Mouse (Mus musculus) heart, embryonic 15.5 days (tissue): Measurements from ENCODE around the gene Zdhhc18. TPM values are rescaled to one million over a fixed set of nuclear protein-coding genes. Genes with fewer than 3 reads are reported as not detected.

ENCODE experiments used
- ATAC-seq: fragments of 200-750 bp; cut with Nextera tagmentation; replicated peaks from 2 replicates; pipeline ENCODE4 v1.8.0; 2017; ENCODE audit warnings: low read depth, moderate TSS enrichment; ENCODE audit not compliant: insufficient number of reproducible peaks, insufficient read depth, low FRiP score
- H3K27ac ChIP-seq: fragments of 300-500 bp; sonication (generic); 2 replicates; pipeline ENCODE4 v1.5.1; 2015; ENCODE audit warnings: mild to moderate bottlenecking, inconsistent platforms
- H3K27me3 ChIP-seq: fragments of 300-500 bp; sonication (generic); 2 replicates; pipeline ENCODE4 v1.6.1; 2015; ENCODE audit warnings: inconsistent platforms
- H3K36me3 ChIP-seq: fragments of 300-500 bp; sonication (generic); 2 replicates; pipeline ENCODE4 v1.6.1; 2015; ENCODE audit warnings: mild to moderate bottlenecking, inconsistent platforms
- H3K4me1 ChIP-seq: fragments of 300-500 bp; sonication (generic); replicated peaks from 2 replicates; pipeline ENCODE4 v1.6.1; 2015; ENCODE audit warnings: inconsistent platforms
- H3K4me2 ChIP-seq: fragments of 300-500 bp; sonication (generic); 2 replicates; pipeline ENCODE4 v1.6.1; 2015; ENCODE audit warnings: inconsistent platforms, mild to moderate bottlenecking, moderate library complexity
- H3K4me3 ChIP-seq: fragments of 300-500 bp; sonication (generic); 2 replicates; pipeline ENCODE4 v1.5.1; 2015; ENCODE audit warnings: mild to moderate bottlenecking, inconsistent platforms
- H3K9ac ChIP-seq: fragments of 300-500 bp; sonication (generic); 2 replicates; pipeline ENCODE4 v1.6.1; 2015; ENCODE audit warnings: mild to moderate bottlenecking, inconsistent platforms
- H3K9me3 ChIP-seq: fragments of 300-500 bp; sonication (generic); replicated peaks from 2 replicates; pipeline ENCODE4 v1.6.1; 2016; ENCODE audit warnings: inconsistent platforms
- WGBS: fragments of 180-500 bp; shearing (Covaris S2); methylation state at CpG from one replicate; pipeline ENCODE4 v1.1.7; 2015; ENCODE audit warnings: mixed read lengths; 5-methylcytosine and 5-hydroxymethylcytosine counted together
- polyA plus RNA-seq: library from polyadenylated mRNA; unstranded; fragments of >200 nt; fragmentation: Nextera tagmentation; extraction: Ambion mirVana; gene quantifications from 2 replicates; pipeline ENCODE4 v1.2.1, GENCODE M21; 2015

The Zdhhc18 gene
- polyA plus RNA-seq, 1 experiment from 2014 or later, result 4.6 TPM

DNA sequence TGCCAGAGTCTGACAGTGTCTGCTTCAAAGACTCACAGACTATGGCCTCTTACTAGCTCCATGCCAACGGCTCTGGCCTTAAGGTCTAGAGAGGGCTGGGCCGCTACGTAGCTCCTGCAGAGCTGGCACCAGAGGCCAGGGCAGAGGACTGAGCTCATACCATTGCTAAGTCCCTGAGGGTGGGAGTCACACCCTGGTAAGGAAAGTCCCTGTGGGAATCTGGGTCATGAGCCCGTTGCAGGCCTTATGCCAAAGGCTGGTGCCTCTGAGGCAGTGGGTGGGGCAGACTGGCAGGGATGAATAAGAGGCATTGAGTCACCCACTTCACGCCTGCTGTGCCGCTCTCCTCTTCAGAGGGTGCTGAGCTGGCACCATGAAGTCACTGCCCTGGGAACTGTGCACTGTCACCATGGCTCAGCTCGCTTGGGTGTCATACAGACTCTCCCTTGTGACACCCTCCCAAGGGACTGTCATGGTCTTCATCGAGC lies 35.6 kb downstream of the Zdhhc18 start:
- Histone ChIP-seq H3K27ac (no peak overlapping the region), H3K36me3 (peaks cover 21% of the 10 kb centered on the region), H3K4me2 (no peak overlapping the region), H3K9ac (no peak overlapping the region), H3K4me1 (peaks cover 4% of the 10 kb centered on the region; the same call in 1 of the 2 replicates), H3K9me3 (no peaks in the 10 kb centered on the region), H3K4me3 (no peak overlapping the region), H3K27me3 (no peaks in the 10 kb centered on the region)
- ATAC-seq, result no peak
- WGBS, result 80% methylated on average over 8 of the region's 8 CpGs

DNA sequence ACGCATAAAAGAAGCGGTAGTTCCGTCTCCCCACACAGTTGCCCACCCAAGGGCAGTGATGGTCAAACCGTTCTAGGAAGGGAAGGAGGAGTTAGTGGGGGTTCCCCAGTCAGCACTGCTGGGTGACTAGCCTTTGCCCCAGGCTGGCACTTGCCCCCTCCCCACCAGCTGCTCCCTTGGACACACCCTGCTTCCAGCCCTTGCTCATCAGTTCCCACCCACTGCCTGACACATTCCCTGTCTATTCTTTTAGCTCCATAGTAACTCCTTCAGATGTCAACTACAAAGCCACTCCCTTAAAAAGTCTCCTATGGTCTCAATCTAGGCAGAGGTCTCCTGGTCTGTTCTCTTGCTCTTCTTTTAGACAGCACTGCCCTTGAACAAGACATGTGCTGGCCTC lies 36.1 kb downstream of the Zdhhc18 start:
- Histone ChIP-seq H3K27ac (no peak overlapping the region), H3K9me3 (no peaks in the 10 kb centered on the region), H3K4me1 (peaks cover 4% of the 10 kb centered on the region; the same call in 1 of the 2 replicates), H3K27me3 (no peaks in the 10 kb centered on the region), H3K9ac (no peak overlapping the region), H3K4me2 (no peak overlapping the region), H3K36me3 (peaks cover 21% of the 10 kb centered on the region), H3K4me3 (no peak overlapping the region)
- WGBS, result 75% methylated on average over 4 of the region's 4 CpGs
- ATAC-seq, result no peak

DNA sequence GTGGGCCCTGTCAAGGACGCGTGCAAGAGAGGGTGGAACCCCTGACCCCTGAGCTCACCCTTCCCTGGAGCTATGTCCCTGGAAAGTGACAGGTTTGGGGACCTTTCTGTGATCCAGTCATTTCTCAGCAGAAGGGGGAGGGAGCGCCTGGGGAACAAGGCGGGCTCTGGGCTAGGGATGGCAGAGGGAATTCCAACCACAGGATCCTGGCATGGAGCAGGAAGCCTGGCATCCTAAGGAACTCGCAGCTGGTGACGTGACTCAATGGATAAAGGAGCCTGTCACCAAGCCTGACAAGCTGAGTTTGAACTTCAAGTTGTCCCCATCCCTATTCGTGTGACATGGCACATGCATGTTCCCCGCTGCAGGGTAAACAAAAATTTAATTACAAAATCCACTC lies 36.9 kb downstream of the Zdhhc18 start:
- H3K4me1 ChIP-seq, result peaks cover 4% of the 10 kb centered on the region; the same call in 1 of the 2 replicates
- no peaks in the 10 kb centered on the region for H3K9me3 ChIP-seq
- H3K27me3 ChIP-seq, result no peaks in the 10 kb centered on the region
- 89% methylated on average over 8 of the region's 8 CpGs for WGBS
- no peak overlapping the region for H3K4me2 ChIP-seq
- H3K27ac ChIP-seq, result no peak overlapping the region
- no peak for ATAC-seq
- peaks cover 29% of the 10 kb centered on the region for H3K36me3 ChIP-seq
- no peak overlapping the region for H3K9ac ChIP-seq
- no peak overlapping the region for H3K4me3 ChIP-seq

DNA sequence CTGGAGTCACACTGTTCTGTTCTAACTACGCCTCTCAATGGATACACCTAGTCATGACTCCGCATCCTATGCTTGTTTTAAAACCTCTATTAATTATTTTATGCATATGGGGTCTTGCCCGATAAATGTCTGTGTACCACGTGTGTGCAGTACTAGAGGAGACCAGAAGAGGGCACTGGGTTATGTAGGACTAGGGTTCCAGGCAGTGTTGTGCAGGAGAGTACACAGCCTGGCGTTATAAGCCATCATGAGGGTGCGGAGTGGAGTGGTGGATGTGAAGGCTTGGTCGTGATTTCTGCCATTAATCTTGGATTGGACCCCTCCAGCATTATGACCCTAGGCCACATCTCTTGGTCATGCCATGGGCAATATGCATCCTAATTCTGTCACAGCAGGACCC lies 37.5 kb downstream of the Zdhhc18 start:
- H3K9me3 ChIP-seq, result no peaks in the 10 kb centered on the region
- H3K36me3 ChIP-seq, result peaks cover 31% of the 10 kb centered on the region
- H3K9ac ChIP-seq, result no peak overlapping the region
- no peak overlapping the region for H3K4me3 ChIP-seq
- H3K27ac ChIP-seq, result no peak overlapping the region
- H3K4me2 ChIP-seq, result no peak overlapping the region
- 94% methylated on average over 7 of the region's 7 CpGs for WGBS
- H3K27me3 ChIP-seq, result no peaks in the 10 kb centered on the region
- peaks cover 4% of the 10 kb centered on the region; the same call in 1 of the 2 replicates for H3K4me1 ChIP-seq
- ATAC-seq, result no peak

DNA sequence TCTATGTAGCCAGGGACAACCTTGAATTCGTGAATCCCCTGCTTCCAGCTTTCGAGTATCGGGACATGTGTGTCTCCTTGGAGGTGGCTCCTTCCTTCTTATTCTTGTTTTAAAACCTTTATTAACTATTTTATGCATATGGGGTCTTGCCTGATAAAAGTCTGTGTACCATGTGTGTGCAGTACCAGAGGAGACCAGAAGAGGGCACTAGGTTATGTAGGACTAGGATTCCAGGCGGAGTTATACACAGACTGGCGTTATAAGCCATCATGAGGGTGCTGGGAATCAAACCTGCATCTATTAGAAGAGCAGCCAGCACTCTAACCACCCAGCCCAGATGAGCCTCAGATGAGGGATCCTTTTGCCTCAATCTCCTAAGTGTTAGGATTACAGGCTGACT lies 38.1 kb downstream of the Zdhhc18 start:
- no peaks in the 10 kb centered on the region for H3K27me3 ChIP-seq
- ATAC-seq, result no peak
- peaks cover 4% of the 10 kb centered on the region; the same call in 1 of the 2 replicates for H3K4me1 ChIP-seq
- no peak overlapping the region for H3K4me2 ChIP-seq
- no peak overlapping the region for H3K4me3 ChIP-seq
- H3K36me3 ChIP-seq, result peaks cover 31% of the 10 kb centered on the region
- WGBS, result 96% methylated on average over 5 of the region's 5 CpGs
- no peaks in the 10 kb centered on the region for H3K9me3 ChIP-seq
- H3K27ac ChIP-seq, result no peak overlapping the region
- no peak overlapping the region for H3K9ac ChIP-seq

DNA sequence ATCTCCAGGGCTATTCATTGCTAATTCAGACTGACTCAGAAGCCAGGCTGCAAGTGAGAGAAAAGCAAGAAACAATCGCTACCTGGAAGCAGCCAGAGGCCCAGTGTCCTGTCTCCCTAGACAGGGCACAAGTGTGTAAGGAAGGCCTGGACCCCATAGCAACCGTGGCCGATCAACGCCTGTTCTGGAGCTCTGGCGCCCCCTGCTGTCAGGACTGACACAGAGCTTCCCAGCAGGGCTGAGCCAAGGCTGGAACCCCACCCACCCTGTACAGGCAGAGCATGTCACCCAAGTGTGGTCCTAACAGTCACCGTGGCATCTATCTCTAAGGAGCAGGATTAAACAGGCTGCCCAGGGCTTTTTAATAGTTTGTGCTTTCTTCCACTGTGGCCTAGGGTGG lies 40.2 kb downstream of the Zdhhc18 start:
- Histone ChIP-seq H3K27ac (no peak overlapping the region), H3K36me3 (peaks cover 41% of the 10 kb centered on the region), H3K4me3 (no peak overlapping the region), H3K9ac (no peak overlapping the region), H3K27me3 (no peaks in the 10 kb centered on the region), H3K4me2 (no peak overlapping the region), H3K9me3 (no peaks in the 10 kb centered on the region), H3K4me1 (0 out of 2 replicates have a peak, but pooled peaks cover 2% of the 10 kb centered on the region)
- whole genome bisulfite sequencing, result 13% methylated on average over 6 of the region's 6 CpGs
- ATAC-seq, result peak; percentile 57; the same call in 1 of the 2 replicates

DNA sequence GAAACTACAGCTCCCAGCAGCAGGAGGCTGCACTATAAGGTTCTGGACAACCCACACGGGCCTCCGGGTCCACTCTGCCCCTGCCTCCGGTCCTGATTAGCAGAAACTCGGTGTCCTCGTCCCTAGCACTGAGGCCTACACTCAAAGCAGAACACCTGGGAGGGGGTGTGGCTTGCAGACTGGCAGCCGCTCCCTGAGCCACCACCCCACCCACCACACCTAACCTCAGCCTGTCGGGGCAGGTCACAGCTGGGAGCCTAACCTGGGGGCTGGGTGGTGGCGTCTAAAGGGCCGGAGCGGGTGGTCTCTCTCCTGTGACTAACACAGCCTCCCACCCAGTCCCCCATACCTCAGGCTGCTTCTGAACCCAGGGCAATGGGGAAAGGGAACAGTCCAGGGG lies 42.7 kb downstream of the Zdhhc18 start:
- ATAC-seq, result no peak
- peaks cover 9% of the 10 kb centered on the region for H3K27me3 ChIP-seq
- H3K4me3 ChIP-seq, result no peak overlapping the region
- no peak overlapping the region for H3K4me2 ChIP-seq
- H3K9me3 ChIP-seq, result no peaks in the 10 kb centered on the region
- no peak overlapping the region for H3K9ac ChIP-seq
- 75% methylated on average over 10 of the region's 10 CpGs for WGBS
- no peaks in the 10 kb centered on the region for H3K4me1 ChIP-seq
- H3K27ac ChIP-seq, result no peak overlapping the region
- H3K36me3 ChIP-seq, result peaks cover 30% of the 10 kb centered on the region; the same call in 1 of the 2 replicates

DNA sequence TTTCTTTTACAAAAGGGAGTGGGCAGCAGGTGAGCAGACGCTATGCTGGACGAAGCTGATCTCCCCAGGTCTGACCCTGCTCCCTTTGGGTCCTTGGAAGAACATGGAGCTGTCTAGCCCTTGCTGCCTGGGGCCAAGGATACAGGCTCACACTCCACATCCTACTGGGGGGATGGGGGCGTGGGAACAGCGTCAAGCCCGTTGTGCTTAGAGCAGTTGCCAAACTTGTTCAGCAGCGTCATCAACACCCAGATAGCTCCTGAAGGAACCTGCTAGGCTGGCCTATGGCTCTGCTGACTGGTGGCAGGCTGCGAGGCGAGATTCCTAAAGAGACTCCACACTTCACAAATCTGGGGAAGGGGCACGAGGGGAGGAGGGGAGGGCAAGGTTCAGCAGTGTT lies 44.6 kb downstream of the Zdhhc18 start:
- Histone ChIP-seq H3K27me3 (peaks cover 24% of the 10 kb centered on the region), H3K27ac (no peak overlapping the region), H3K9me3 (no peaks in the 10 kb centered on the region), H3K36me3 (peaks cover 24% of the 10 kb centered on the region; the same call in 1 of the 2 replicates), H3K4me1 (peaks cover 7% of the 10 kb centered on the region), H3K4me2 (no peak overlapping the region), H3K9ac (no peak overlapping the region), H3K4me3 (no peak overlapping the region)
- no peak for ATAC-seq
- WGBS, result 61% methylated on average over 9 of the region's 9 CpGs

DNA sequence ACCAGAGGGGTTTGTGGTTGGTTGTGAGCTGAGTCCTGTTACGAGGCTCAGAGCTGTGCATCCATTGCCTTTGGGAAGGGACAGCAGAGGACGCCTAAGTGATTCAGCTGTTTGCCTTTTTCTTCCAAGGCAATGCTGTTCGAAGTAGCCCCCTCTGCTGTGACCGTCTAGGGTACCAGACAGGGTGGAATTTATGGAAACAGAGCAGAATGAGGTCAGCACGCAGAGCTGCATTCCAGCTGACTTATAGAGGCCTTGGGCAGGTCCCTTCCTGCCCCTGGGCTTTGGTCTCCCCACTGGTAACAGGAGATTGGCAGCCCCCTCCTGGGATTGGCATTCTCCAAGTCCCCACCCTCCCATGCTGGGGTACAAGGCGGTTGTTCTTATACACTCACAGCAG lies 45.1 kb downstream of the Zdhhc18 start:
- Histone ChIP-seq H3K27ac (no peak overlapping the region), H3K27me3 (peaks cover 29% of the 10 kb centered on the region), H3K9ac (no peak overlapping the region), H3K9me3 (no peaks in the 10 kb centered on the region), H3K4me3 (no peak overlapping the region), H3K4me1 (peaks cover 12% of the 10 kb centered on the region), H3K36me3 (peaks cover 24% of the 10 kb centered on the region; the same call in 1 of the 2 replicates), H3K4me2 (no peak overlapping the region)
- ATAC-seq, result no peak
- WGBS, result 67% methylated on average over 6 of the region's 6 CpGs

DNA sequence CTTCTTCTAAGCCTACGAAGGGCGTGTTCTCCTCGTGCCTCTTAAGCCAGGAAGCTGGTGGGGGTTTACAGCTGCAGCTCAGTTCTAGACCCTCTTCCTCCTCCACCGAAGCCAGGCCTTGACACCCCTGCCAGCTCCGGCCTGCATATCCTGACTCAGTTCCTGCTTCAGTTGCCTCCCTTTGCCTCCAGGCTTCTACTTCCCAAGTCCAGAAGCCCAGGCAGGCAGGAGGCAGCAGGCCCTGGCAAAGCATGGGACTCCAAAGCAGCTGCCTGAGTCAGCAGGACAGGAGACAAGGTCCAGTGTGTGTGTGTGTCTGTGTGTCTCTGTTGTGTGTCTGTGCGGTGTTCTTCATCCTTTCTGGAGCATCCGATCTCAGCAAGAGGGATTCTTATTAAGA lies 45.8 kb downstream of the Zdhhc18 start:
- H3K27ac ChIP-seq, result no peak overlapping the region
- WGBS, result 78% methylated on average over 7 of the region's 7 CpGs

DNA sequence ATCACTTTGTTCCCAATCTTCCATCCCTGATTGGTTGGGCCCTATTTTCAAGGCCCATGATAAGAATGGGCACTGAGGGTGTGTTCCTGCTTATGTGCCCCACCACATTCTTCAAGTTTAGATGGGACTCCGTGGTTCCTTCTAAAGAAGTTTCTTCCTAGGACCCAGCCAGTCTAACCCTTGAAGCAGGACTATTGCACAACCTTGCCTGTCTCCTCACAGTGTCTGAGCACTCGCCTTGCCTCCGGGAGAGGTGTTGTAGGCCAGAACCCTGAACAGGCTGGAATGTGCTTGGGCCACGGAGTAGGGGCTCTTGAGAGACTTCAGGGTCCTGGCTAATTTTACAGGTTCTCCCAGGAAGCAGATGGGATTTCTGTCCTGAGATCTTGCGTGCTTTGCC lies 46.9 kb downstream of the Zdhhc18 start:
- Histone ChIP-seq H3K9me3 (no peaks in the 10 kb centered on the region), H3K4me2 (no peak overlapping the region), H3K4me1 (peaks cover 19% of the 10 kb centered on the region), H3K9ac (no peak overlapping the region), H3K27me3 (peaks cover 39% of the 10 kb centered on the region), H3K36me3 (peaks cover 17% of the 10 kb centered on the region; the same call in 1 of the 2 replicates), H3K27ac (no peak overlapping the region), H3K4me3 (no peak overlapping the region)
- WGBS, result 83% methylated on average over 5 of the region's 5 CpGs
- ATAC-seq, result no peak

More for the DNA sequence above, 45.8 kb downstream of the Zdhhc18 start:
- Histone ChIP-seq H3K36me3 (peaks cover 24% of the 10 kb centered on the region; the same call in 1 of the 2 replicates), H3K27me3 (peaks cover 33% of the 10 kb centered on the region), H3K4me2 (no peak overlapping the region), H3K9me3 (no peaks in the 10 kb centered on the region), H3K9ac (no peak overlapping the region), H3K4me3 (no peak overlapping the region), H3K4me1 (peaks cover 17% of the 10 kb centered on the region)
- ATAC-seq, result no peak

DNA sequence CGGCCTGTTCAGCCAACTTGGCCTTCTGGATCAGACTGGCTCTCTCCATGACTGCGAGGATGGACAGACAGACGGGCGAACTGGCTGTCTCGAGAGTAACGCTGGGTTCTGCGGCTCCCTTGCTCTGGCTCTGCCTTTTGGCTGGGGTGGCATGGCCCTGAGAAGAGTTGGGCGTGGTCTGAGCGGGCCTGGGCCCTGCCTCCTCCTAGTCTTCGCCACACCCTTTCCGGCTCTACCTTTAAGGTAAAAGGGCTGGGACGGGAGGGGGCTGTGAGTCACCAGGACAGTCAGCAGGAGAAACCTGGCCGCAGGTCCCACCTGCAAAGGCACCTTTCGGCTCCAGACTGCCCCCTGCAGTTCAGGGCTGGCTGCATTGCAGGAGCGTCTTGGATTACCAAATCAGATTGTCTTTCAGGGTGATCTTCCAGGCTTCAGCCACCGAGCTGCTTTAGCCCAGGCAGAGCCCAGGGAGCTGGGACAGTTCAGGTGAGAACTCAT lies 48.2 kb downstream of the Zdhhc18 start, which contains the start of gene Sfn:
Gene Sfn, minus strand, starts transcription at position 448 of the 498 bp plus-strand sequence.
- ATAC-seq, result no peak
- Histone ChIP-seq H3K4me2 (peak within 1 kb of the TSS; percentile 61), H3K27ac (peak within 1 kb of the TSS; percentile 21; the same call in 1 of the 2 replicates), H3K4me3 (peak within 1 kb of the TSS; percentile 37), H3K27me3 (peaks cover 39% of the 10 kb centered on the region), H3K9ac (no peak within 1 kb of the TSS; the same call in 1 of the 2 replicates), H3K4me1 (peaks cover 19% of the 10 kb centered on the region), H3K9me3 (no peaks in the 10 kb centered on the region), H3K36me3 (peaks cover 14% of the 10 kb centered on the region; the same call in 1 of the 2 replicates)
- WGBS, result 4% methylated on average over 16 of the region's 16 CpGs
